Mouse (Mus musculus) hindbrain, embryonic 16.5 days (tissue): Measurements from ENCODE around the gene Negr1. TPM values are rescaled to one million over a fixed set of nuclear protein-coding genes. Genes with fewer than 3 reads are reported as not detected.
"Not testable (repeated sequence)": the region's sequence is repeated elsewhere in the genome, so short reads cannot be mapped to it uniquely, and the experiment has no call there.

ENCODE experiments used
- ATAC-seq: fragments of 200-750 bp; cut with Nextera tagmentation; 2 replicates; pipeline ENCODE4 v1.8.0; 2017; ENCODE audit warnings: moderate TSS enrichment, moderate library complexity
- H3K27ac ChIP-seq: fragments of 300-500 bp; sonication (generic); 2 replicates; pipeline ENCODE4 v1.5.1; 2014; ENCODE audit warnings: low read depth, mild to moderate bottlenecking, control low read depth, low read length, moderate library complexity
- H3K27me3 ChIP-seq: fragments of 300-500 bp; sonication (generic); replicated peaks from 2 replicates; pipeline ENCODE4 v1.6.1; 2014; ENCODE audit warnings: low read length; ENCODE audit not compliant: control insufficient read depth, insufficient read depth
- H3K36me3 ChIP-seq: fragments of 300-500 bp; sonication (generic); 2 replicates; pipeline ENCODE4 v1.6.1; 2014; ENCODE audit warnings: mild to moderate bottlenecking, low read length, moderate library complexity, mixed read lengths; ENCODE audit not compliant: control insufficient read depth, insufficient read depth
- H3K4me1 ChIP-seq: fragments of 300-500 bp; sonication (generic); 2 replicates; pipeline ENCODE4 v1.6.1; 2014; ENCODE audit warnings: low read depth, low read length; ENCODE audit not compliant: control insufficient read depth, insufficient read depth
- H3K4me2 ChIP-seq: fragments of 300-500 bp; sonication (generic); 2 replicates; pipeline ENCODE4 v1.6.1; 2014; ENCODE audit warnings: mild to moderate bottlenecking, low read length, control low read depth, moderate library complexity
- H3K4me3 ChIP-seq: fragments of 300-500 bp; sonication (generic); 2 replicates; pipeline ENCODE4 v1.5.1; 2014; ENCODE audit warnings: mild to moderate bottlenecking, low read length, control low read depth, moderate library complexity
- H3K9ac ChIP-seq: fragments of 300-500 bp; sonication (generic); 2 replicates; pipeline ENCODE4 v1.6.1; 2014; ENCODE audit warnings: low read depth, mild to moderate bottlenecking, control low read depth, low read length, moderate library complexity
- H3K9me3 ChIP-seq: fragments of 300-500 bp; sonication (generic); 2 replicates; pipeline ENCODE4 v1.6.1; 2014; ENCODE audit warnings: mild to moderate bottlenecking, low read length, moderate library complexity; ENCODE audit not compliant: control insufficient read depth
- WGBS: fragments of 180-500 bp; shearing (Covaris S2); extraction: QIAGEN DNeasy Blood & Tissue Kit; methylation state at CpG from one replicate; pipeline ENCODE4 v1.1.7; 2014; 5-methylcytosine and 5-hydroxymethylcytosine counted together
- polyA plus RNA-seq: library from polyadenylated mRNA; unstranded; fragments of >200 nt; fragmentation: Nextera tagmentation; extraction: Ambion mirVana; gene quantifications from 2 replicates; pipeline ENCODE4 v1.2.1, GENCODE M21; 2015

Gene Negr1
- polyA plus RNA-seq, 1 experiment from 2014 or later: 46.0 TPM

GRCm38 (mm10) chr3:156999177-156999808 is 437.7 kb downstream of the Negr1 start:
- H3K27me3 ChIP-seq: no peaks in the 10 kb centered on the region
- H3K4me1 ChIP-seq: no peaks in the 10 kb centered on the region
- H3K36me3 ChIP-seq: no peaks in the 10 kb centered on the region
- WGBS: 80% methylated on average over 5 of the region's 5 CpGs
- ATAC-seq: no peak
- H3K4me2 ChIP-seq: no peak overlapping the region
- no peaks in the 10 kb centered on the region for H3K9me3 ChIP-seq
- no peak overlapping the region for H3K4me3 ChIP-seq
- H3K27ac ChIP-seq: no peak overlapping the region
- no peak overlapping the region for H3K9ac ChIP-seq

- Histone ChIP-seq H3K9me3 (no peaks in the 10 kb centered on the region), H3K4me1 (no peaks in the 10 kb centered on the region), H3K9ac (no peak overlapping the region), H3K27me3 (no peaks in the 10 kb centered on the region), H3K4me2 (no peak overlapping the region), H3K4me3 (no peak overlapping the region), H3K36me3 (no peaks in the 10 kb centered on the region), H3K27ac (no peak overlapping the region)
- WGBS: 79% methylated on average over 2 of the region's 2 CpGs
- ATAC-seq: no peak
Measured at GRCm38 (mm10) chr3:157021632-157022031, 460.0 kb downstream of the Negr1 start.

- Histone ChIP-seq H3K27me3 (no peaks in the 10 kb centered on the region), H3K4me3 (no peak overlapping the region), H3K27ac (no peak overlapping the region), H3K4me1 (no peaks in the 10 kb centered on the region), H3K4me2 (no peak overlapping the region), H3K36me3 (no peaks in the 10 kb centered on the region), H3K9ac (no peak overlapping the region), H3K9me3 (no peaks in the 10 kb centered on the region)
- no peak for ATAC-seq
- WGBS: 71% methylated on average over 6 of the region's 6 CpGs
Measured at GRCm38 (mm10) chr3:157024580-157024979, 463.0 kb downstream of the Negr1 start.

- WGBS: 78% methylated on average over 4 of the region's 4 CpGs
- H3K4me3 ChIP-seq: no peak overlapping the region
- no peak for ATAC-seq
- H3K9me3 ChIP-seq: no peaks in the 10 kb centered on the region
- H3K4me2 ChIP-seq: no peak overlapping the region
- H3K4me1 ChIP-seq: no peaks in the 10 kb centered on the region
- no peaks in the 10 kb centered on the region for H3K27me3 ChIP-seq
- no peaks in the 10 kb centered on the region for H3K36me3 ChIP-seq
- no peak overlapping the region for H3K27ac ChIP-seq
- no peak overlapping the region for H3K9ac ChIP-seq
Measured at GRCm38 (mm10) chr3:157031513-157032142, 470.0 kb downstream of the Negr1 start.

- no peak for ATAC-seq
- no peak overlapping the region for H3K9ac ChIP-seq
- WGBS: 60% methylated on average over 6 of the region's 6 CpGs
- peaks cover 2% of the 10 kb centered on the region; the same call in 1 of the 2 replicates for H3K4me1 ChIP-seq
- H3K36me3 ChIP-seq: no peaks in the 10 kb centered on the region
- H3K27ac ChIP-seq: no peak overlapping the region
- H3K4me3 ChIP-seq: no peak overlapping the region
- no peaks in the 10 kb centered on the region for H3K9me3 ChIP-seq
- H3K27me3 ChIP-seq: no peaks in the 10 kb centered on the region
- H3K4me2 ChIP-seq: no peak overlapping the region
Measured at GRCm38 (mm10) chr3:157036016-157036415, 474.4 kb downstream of the Negr1 start.

- H3K36me3 ChIP-seq: no peaks in the 10 kb centered on the region
- no peak overlapping the region for H3K4me2 ChIP-seq
- no peaks in the 10 kb centered on the region for H3K27me3 ChIP-seq
- H3K4me3 ChIP-seq: no peak overlapping the region
- no peak for ATAC-seq
- no peaks in the 10 kb centered on the region for H3K9me3 ChIP-seq
- H3K27ac ChIP-seq: no peak overlapping the region
- peaks cover 2% of the 10 kb centered on the region; the same call in 1 of the 2 replicates for H3K4me1 ChIP-seq
- H3K9ac ChIP-seq: no peak overlapping the region
- 59% methylated on average over 1 of the region's 1 CpGs for WGBS
Measured at GRCm38 (mm10) chr3:157036568-157036967, 475.0 kb downstream of the Negr1 start.

- no peaks in the 10 kb centered on the region for H3K27me3 ChIP-seq
- H3K4me3 ChIP-seq: no peak overlapping the region
- H3K9me3 ChIP-seq: no peaks in the 10 kb centered on the region
- H3K36me3 ChIP-seq: no peaks in the 10 kb centered on the region
- no peak for ATAC-seq
- no peak overlapping the region for H3K27ac ChIP-seq
- no peak overlapping the region for H3K9ac ChIP-seq
- WGBS: 51% methylated on average over 5 of the region's 5 CpGs
- no peak overlapping the region for H3K4me2 ChIP-seq
- H3K4me1 ChIP-seq: peaks cover 2% of the 10 kb centered on the region; the same call in 1 of the 2 replicates
Measured at GRCm38 (mm10) chr3:157040619-157041018, 479.0 kb downstream of the Negr1 start.

- Histone ChIP-seq H3K36me3 (no peaks in the 10 kb centered on the region), H3K4me2 (no peak overlapping the region), H3K9me3 (no peaks in the 10 kb centered on the region), H3K27me3 (no peaks in the 10 kb centered on the region), H3K4me1 (peaks cover 2% of the 10 kb centered on the region; the same call in 1 of the 2 replicates), H3K9ac (no peak overlapping the region), H3K27ac (no peak overlapping the region), H3K4me3 (no peak overlapping the region)
- ATAC-seq: no peak
- WGBS: 94% methylated on average over 2 of the region's 2 CpGs
Measured at GRCm38 (mm10) chr3:157044565-157044964, 483.0 kb downstream of the Negr1 start.

- ATAC-seq, H3K27me3 ChIP-seq, H3K36me3 ChIP-seq, H3K4me1 ChIP-seq, H3K9ac ChIP-seq, H3K27ac ChIP-seq, H3K9me3 ChIP-seq, H3K4me3 ChIP-seq, H3K4me2 ChIP-seq: not testable (repeated sequence)
- 74% methylated on average over 2 of the region's 2 CpGs for WGBS
Measured at GRCm38 (mm10) chr3:157064438-157064837, 502.8 kb downstream of the Negr1 start.
